Mouse (Mus musculus) fibroblast of lung, adult 2 months (primary cell): ENCODE data around the gene Itgb1.

Experiments used
- DNase-seq: peaks from one replicate; pipeline ENCODE4 v3.0.0-alpha.2; 2011; ENCODE audit warnings: low read depth

Gene Itgb1

DNA sequence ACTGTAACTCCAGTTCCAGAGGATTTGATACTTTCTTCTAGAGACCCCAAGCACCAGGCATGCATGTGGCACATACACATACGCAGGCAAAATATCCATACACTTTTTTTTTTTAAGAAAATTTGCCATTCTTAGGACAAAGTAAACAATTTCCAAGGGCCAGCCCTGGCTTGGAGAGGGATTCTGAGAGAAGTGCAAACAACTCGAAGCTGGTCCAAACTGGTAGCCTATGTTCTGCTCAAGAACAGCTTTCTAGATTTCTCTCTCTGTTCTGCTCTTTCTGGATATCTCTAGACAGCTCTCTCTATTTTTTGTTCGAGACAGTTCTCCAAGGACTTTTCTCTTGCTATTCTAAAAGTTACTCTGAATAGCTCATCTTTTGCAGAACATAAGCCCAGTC lies 3.5 kb upstream of the Itgb1 start:
- no peak for DNase-seq

DNA sequence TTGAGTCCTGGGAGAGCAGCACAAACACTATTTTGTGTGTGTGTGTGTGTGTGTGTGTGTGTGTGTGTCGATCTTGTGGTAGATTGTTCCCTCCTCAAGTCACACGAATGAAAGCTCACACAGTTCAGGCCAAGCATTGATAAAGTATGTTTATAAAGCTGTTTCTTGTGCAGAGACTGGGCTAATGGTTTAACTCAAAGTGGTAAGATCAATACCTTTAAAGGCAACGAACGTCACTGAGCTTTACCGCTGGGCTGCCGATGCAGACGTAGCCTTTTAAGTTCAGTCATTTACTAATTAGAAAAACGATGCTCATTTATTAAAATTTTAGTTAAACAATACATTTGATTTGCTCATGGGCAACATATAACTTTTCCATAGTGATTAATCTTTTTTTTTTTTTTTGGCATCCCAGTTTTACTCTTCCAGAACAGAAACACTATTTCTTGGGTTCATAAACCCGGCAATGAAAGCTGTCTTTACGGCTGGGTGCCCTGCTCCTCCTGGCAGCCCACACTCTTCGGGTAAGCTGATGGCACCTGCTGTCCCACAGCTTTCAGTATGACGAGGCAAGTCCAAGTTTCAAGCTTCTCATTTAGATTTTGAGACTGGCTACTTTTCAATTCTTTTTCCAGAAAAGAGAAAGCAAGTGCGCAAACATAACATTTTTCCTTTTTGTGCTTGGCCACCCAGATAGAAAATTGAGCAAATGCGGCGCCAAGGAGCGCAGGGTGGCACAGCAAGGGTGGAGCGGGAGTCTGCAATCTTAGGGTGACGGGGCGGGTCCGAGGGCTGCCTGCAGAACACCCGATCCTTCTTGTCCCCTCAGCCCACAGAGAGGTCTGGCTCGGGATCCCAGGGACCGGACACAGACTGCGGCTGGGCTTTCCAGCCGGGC lies 596 bp upstream of the Itgb1 start:
- DNase-seq = no peak

DNA sequence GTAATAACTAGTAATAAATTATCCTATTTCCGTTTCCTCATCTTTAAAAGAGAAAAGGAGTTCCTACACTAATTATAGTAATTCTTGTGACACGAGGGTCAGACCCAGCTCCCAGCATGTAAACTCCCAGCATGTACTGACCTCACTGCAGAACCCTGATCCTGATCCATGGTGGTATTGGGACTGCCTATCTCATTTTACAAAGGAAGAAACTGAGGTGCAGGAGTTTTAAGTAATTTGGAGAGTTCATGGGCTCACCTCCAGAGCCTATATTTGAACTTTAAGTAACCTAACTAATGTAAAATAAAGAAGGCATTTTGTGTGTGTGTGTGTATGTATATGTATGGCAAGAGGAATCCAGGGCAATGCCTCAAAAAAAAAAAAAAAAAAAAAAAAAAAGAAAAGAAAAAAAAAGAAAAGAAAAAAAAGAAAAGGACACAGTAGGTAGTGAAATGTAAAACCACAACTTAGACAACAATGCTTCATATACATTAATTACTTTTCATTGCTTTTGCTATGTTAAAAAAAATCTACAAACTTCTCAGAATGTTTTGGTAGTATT lies 1.1 kb downstream of the Itgb1 start:
- no peak for DNase-seq

DNA sequence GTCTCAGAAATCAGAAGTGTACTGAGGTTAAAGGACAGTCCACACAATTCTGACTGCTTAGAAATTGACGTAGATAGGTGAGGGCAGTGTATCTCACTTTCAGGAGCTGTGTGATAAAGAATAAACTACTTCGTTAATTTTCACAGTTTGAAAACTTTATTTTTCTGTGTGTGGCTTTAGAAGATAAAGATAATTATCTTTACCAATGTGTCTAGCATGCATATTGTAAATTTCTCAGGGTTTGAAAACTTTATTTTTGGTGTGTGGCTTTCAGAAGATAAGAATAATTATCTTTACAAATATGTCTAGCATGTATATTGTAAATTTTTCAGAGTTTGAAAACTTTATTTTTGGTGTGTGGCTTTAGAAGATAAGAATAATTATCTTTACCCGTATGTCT lies 3.2 kb downstream of the Itgb1 start:
- no peak for DNase-seq

DNA sequence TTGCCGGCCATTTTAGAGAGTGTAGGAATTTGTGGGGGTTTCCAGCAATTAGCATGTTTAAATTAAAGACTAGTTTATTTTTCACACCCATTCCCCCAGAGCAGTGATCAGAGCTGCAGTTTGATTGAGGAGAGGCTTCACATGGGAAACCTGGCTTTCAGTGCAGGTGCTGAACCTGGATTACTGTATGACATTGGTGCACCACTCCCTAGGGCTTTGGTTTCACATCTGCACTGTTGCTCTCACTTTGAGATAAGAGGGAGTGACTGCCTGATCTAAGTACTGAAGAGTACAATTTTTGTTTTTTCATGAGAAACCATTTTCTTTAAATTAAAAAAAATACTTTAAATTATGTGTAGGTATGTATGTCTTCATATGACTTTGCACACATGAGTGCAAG lies 4.6 kb downstream of the Itgb1 start:
- no peak for DNase-seq

DNA sequence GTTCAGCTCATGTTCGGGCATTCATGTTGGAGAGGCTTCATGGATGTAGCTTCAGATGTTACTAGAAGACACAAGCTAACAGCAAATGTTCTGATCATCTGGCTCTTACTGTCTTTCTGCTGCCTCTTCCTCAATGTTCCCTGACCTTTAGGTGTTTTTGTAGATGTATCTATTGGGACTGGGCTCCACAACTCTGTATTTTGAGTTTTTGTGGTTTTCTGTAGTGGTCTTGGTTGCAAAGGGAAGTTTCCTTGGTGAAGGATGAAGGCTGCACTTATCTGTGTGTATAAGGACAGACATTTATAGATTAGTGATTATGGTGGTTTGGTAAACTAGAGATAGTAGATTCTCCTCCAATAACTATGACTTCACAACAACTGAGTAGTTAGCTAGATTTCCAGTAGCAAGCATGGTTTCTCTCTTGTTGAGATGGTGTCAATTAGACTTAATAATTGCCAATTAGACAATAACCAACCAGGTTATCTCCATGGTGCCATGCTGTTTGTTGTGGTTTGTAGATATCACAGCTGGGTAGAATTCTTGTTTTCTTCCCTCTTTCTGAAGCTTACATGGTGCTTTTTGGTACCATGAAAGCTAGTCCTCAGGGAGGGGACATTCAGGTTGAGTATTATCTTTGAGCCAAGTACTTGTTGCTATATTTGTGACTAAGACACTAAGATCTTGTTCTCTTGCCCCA lies 11.4 kb downstream of the Itgb1 start:
- no peak for DNase-seq

DNA sequence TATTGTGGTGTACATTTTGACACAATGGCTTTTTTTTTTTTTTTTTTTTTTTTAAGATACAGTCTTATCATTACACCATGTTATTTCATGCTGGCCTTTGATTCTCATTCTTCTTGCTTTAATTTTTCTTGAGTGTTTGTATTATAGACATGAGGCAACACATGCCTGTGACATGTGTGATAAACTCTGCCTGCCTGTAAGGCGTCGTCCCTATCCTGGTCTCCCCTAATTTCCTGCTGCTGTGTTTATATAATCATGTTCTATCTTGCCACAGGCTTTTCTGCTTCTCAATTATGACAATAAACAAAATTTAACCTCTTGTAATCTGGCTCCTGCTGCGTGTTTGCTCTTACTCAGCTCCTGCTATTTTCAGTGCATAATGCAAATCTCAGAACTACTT lies 12.5 kb downstream of the Itgb1 start:
- DNase-seq = no peak

DNA sequence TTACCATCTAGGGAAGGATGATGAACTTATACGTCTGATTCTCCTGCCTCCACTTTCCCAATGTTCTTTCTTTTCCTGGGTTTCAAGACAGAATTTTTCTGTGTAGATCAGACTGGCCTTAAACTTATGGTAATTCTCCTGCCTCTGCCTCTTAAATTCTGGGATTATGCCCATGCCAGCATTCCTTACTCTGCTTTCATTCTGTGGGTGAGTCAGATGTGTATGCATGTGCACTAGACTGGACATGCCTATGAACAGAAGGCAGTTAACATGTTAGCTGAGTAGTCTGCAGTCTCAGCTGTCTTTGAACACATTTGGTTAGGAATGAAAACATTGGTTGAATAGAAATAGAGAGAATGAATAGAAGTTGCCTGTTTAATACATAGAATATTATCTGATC lies 18.9 kb downstream of the Itgb1 start:
- DNase-seq = no peak

DNA sequence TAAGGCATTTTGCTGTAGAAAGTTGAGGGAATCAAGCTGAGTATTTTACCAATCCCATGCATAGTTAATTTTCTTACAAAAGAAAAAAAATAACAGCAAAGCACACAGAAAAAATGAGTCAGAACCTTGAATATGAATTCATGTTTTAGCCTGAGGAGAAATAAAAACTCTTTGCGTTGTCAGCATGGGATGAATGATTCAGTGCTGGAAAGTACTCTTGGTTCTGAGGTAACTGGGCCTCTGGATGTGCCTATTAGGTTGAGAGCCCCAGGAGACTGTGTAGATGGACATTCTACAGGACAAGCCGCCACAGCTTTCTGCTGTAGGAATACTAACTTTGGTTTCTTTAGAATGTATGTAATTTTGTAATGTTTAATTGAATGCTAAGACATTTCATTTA lies 19.4 kb downstream of the Itgb1 start:
- DNase-seq = no peak

DNA sequence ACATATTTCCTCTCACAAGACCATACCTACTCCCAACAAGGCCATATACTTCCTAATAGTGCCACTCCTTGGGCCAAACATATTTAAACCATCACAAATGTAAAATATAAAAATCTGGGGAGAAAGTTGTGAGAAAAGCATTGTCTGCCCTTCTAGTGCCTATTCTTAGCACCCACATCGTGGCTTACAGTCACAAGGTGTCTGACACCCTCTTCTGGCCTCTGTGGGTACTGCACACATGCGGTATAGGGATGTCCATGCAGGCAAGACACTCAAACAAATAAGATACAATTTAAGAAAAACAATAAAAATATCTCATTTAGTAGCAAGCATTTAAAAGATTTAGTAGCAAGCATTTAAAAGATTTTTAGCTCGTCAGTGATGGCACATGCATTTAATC lies 23.8 kb downstream of the Itgb1 start:
- no peak for DNase-seq

DNA sequence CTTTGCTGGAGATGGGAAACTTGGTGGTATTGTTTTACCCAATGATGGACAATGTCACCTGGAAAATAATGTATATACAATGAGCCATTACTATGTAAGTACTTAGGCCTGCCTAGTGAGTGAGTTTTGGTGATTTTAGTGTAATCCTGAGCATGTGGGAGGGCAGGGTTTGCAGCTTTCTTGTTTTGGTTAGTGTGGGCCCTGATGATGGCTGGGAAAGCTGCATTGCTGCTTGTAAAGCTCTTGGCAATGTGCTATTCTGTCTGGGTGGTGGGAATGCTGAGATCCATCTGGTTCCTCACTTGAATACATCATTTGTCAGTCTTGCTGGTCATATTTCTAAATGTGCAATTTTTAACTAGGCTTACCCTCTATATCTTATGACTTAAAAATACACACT lies 30.7 kb downstream of the Itgb1 start:
- no peak for DNase-seq

DNA sequence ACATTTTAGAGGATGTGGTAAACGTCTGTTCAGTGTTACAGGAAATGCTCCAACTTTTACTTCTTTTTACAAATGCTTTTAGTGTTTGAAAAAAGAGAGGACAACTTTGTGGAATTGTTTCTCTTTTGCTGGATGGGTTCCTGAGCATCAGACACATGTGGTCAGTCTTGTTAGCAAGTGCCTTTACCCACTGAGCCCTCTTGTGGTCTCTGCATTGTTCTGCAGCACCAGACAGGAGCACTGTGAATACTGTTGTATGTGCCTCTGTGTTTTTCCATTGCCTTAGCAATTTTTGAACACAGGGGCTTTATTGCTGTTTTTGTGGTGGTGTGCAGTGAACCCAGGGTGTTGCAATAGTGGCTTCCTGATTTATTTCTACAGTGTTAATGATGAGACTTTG lies 39.4 kb downstream of the Itgb1 start:
- no peak for DNase-seq

DNA sequence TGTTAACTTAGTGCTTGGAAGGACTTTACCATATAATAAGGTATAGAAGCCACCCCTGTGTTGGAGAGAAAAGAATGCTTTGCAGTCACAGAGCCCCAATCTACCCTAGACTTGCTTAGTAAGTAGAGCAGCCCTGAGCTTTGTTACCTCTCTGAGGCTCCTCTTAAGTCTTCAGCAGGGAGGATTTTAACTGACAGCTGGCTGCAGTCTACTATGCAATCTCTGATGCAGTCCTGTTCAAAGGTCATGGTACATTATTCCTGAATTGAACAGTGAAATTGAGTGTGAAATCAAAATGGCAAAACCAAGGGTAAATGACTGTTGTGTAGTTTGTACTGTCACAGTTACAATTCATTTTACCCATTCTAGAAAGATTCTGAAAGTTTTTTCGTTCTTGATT lies 41.8 kb downstream of the Itgb1 start:
- no peak for DNase-seq

DNA sequence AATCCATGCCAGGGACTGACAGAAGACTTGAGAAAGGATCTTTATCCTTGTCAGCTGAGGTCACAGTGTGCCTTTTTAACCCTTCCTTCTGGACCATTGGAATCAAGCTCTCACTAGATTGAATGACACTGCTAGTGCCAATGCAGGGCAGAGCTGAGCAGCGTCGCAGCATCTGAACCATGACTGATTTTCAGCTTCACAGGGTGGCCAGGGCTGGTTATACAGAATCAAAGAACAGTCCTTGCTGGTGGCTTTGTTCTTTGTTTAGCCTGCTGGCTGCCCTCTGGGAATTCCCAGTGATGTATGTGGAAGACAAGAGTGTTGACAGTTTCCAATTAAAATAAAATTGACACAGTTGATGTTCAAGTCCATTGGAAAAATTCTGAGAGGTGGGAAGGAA lies 46.8 kb downstream of the Itgb1 start:
- DNase-seq = no peak

DNA sequence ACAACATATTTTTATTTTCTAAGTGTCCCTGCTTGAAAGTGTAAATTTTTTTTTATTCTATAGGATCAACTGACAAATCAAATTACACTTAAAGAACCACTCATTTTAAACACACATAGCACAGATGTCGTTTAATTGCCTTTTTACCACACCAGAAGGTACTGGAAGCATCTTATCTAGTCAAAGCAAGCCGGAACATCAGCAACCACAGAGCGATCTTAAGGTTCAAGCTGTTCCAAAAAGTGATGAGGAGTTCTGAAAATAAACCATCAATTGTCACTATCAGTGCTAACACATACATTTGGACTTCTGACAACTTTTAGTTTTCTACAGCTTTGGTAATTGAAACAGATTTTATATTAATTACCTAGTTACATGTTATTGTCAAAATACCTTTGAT lies 48.7 kb downstream of the Itgb1 start:
- no peak for DNase-seq

DNA sequence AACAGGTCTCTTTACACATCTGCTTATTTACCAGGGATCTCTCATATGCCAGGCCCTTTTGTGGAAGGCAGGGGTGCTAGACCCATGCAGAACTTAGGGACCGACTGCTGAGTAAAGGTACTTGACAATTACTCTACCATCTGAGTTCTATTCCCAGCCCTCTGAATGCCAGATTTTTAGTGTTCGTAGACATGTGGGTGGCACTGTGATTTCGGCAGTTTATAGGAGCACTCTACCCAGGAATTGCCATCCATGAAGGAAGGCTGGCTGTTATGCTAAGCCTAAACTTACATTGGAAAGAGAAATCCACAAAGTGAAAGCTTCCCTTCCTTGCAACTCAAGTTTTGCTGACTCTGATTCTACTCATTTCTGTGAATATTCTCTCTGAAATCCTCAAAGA lies 50.2 kb downstream of the Itgb1 start:
- no peak for DNase-seq
